Mouse (Mus musculus): ENCODE results near the gene Inka2. TPM values are rescaled to one million over a fixed set of nuclear protein-coding genes. Genes with fewer than 3 reads are reported as not detected.
A peak's percentile ranks its signal among the peaks of the same experiment; 100 is the strongest.

Gene Inka2
- 100 to 1,000 TPM; 109 to 110 TPM for total RNA-seq (2021)

DNA sequence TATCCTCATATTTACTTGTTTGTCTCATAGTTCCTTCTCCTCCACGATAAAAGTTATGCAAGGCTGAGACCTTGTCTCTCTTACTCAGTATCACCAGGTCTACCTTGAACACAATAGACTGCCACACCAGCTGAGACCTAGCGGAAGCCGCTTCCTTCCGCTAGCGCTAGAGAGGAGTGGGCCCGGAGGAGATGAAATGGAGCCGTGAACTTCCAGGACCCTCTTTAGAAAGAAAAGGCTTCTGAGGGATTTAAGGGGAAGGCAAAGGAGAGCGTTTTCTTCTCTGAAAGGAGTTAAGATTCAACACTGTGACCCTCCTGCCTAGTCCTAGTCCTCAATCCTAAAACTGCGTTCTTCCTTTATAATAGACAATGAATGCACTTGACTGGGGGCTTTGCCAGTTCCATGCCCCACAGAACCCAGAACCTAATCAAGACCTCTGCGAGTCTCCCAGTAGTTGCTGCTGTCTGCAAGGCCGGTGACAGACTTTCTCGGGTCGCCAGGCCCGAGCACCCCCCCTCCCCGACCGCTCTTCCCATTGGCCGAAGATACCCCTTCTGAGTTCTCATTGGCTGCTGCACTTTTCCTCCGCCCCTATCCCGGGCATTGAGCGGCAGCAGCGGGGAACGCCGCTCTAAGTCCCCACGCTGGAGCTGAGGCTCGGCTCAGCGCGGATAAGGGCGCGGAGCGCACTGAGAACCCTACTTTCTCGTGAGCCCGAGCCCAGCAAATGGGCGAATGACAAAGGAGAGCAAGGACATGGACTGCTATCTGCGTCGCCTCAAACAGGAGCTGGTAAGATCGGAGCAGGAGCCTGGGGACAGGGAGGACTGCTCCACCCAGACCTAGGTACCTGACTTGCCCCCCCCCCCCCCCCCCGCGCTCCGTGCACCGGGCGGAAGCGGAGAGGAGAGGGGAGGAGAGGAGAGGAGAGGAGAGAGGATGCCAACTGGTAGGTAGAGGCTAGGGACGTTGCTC is at the start of gene Inka2:
TSS of gene Inka2 (plus strand) at position 569 of the 978 bp plus-strand sequence.
- peak; percentile 83 to 92 for DNase-seq (ENCODE audit: low spot score in 2 of 2)
- intact Hi-C loops (cut with DNase I), result loop anchor here (1.0 kb wide), 2 partner anchors 11 to 12 kb away; no protein-coding TSS in a partner anchor

DNA sequence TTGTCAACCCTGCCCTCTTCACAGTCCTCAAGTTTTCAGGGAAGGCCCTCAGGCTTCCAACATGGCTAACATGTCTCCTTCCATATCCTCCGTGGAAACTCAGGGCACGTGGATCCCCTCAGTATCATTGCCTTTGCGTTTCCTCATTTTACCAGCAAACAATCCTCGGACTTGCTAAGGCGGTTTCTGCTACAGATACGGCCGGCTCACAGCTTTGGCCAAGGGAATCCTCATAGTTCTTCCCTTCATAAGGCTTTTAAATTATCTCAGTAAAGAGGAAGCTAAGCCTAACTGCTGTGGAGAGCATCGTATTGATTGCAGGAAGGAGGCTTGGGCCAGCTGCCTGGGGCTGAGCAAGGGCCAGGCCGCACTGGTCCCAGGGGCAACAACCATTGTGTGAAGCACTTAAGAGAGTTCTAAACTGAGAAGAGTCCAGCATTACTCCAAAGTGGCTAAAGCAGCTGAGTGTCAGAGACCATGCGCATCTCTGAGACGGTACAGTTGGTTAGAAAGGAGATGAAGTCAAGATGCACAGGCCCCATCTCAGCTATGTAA is 49.3 kb upstream of the Inka2 start:
- intact Hi-C loops (cut with DNase I), result no loop called here
- DNase-seq (ENCODE audit: low spot score in 2 of 2), result no peak

DNA sequence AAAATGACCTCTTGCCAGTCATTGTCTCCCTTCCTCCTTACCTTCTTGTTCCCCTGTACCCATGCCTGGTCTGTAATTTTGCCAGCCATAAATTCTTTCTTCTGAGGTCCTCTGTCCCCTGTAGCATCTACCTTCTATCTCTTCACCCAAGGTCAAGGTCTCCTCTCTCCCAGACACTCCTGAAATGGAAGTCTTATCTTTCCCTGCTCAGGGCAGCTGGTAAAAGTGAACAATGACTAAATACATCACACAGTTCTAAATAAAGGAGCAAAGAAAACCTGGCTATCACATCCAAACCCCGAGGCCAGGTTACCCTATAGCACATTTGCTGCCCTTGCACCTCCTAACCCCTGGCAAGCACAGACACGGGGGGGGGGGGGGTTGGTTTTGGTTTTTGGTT is 43.9 kb upstream of the Inka2 start:
- intact Hi-C loops (cut with DNase I), result no loop called here
- no peak for DNase-seq (ENCODE audit: low spot score in 2 of 2)

DNA sequence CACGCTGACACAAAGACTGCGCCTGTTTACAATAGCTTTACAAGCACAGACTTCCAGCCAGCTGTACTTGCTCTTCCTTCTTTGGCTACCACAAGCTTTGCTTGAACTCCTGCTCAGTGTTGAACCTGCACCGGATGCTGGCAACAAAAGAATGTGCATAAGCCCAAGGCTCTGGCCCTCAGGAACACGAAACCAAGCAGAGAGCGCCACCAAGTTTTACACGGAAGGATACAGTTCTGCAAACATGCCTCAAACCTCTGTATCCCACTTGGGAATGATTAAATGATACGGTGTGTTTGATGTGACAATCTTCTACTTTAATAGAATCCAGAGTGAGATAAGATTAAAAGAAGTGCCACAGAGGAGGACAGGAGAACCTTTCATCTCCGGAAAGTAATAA is 41.4 kb upstream of the Inka2 start:
- intact Hi-C loops (cut with DNase I), result no loop called here
- no peak for DNase-seq (ENCODE audit: low spot score in 2 of 2)

DNA sequence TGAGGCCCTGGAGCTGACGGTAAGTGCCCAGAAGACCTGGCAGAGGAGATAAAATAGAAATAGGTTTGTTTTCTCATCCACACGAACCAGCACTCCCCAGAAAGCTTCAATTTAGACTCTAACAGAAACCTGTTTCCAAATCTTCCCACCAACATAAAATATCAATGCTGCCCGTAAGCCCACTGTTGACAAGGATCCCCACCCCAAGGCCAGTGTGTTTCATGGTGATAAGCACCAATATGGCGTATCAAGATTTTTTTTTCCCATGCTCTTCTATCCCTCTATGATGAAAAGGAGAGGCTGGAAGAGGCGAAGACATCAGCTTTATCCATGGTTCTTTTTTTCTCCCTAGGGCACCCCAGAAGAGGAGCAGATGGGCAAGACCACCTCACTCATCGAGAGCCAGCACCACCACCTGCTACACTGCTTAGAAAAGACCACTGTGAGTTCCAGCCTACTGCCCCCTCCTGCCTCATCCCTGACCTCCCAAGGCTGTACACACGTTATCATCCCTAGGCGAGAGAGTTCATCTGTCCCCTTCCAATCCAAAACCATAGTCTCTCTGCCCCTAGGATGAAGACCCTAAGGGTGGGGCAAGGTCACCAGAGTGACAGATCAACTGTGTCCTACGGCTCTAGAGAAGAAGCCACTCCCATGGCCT is 39.2 kb upstream of the Inka2 start:
- DNase-seq (ENCODE audit: low spot score in 2 of 2), result no peak
- intact Hi-C loops (cut with DNase I), result loop anchor here (5.0 kb wide), 1 partner anchor 213 kb away; the partner anchor contains the start of gene Kcnd3

DNA sequence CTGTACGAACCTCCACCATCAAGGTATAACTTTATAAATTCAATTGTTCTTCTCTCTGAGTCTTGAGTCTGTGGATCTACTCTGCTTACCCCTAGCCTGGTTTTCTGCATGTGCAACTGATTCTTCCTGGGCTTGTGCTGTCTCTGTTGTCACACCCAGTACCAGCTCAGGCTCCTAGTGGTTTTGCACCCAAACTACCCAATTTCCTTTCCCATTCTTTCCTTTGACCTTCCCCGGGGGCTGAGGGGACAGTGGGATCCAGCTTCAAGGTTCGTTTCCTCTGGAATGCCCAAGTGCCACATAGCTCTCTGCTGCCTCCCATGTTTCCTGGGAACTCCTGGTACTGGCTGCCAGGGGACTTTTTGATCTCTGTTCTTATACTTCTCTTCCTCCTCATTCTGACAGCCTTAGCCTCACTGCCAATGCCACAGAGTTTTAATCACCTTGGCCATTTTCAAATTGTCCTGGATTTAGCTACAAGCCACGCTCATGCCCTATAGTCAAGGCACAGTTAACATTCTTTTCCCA is 37.3 kb upstream of the Inka2 start:
- no peak for DNase-seq (ENCODE audit: low spot score in 2 of 2)
- intact Hi-C loops (cut with DNase I), result loop anchor here (5.0 kb wide), 1 partner anchor 215 kb away; the partner anchor contains the start of gene Kcnd3

DNA sequence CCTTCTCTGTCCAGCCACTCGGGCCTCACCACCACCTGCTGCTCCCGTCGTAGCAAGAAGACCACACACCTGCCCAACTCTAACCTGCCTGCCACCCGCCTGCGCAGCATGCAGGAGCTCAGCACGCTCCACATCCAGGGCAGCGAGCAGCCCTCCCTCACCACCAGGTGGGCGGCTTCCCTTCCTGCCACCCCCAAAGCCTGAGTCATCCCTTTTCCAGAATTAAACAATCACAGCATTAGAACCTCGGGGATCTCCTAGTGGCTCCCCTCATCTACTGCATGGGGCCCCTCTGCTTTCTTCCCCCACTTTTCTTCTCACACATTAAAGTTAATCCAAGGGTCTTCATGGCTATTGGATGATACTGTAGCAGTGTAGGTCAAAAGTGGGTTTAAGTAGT is 36.2 kb upstream of the Inka2 start:
- intact Hi-C loops (cut with DNase I), result loop anchor here (5.0 kb wide), 1 partner anchor 216 kb away; the partner anchor contains the start of gene Kcnd3
- DNase-seq (ENCODE audit: low spot score in 2 of 2), result peak; percentile 16 to 72

DNA sequence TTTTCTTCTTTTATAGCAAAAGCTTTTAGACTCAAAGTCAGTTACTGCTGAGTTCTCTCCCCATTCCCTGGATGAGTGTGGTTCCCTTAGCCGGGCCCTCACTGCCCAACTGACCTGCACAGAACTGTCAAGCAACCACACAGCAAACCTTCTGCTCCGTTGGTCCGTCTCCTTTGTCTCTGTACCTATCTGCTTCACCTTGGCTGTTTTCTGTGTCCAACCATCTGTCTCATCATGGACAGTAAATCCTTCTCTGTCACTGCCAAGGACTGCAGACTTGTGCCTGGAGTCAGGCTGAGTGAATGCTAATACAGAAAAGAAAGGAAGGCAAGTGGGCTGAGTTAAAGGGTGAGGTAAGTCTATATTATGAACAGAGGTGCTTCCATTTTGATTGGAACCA is 34.6 kb upstream of the Inka2 start:
- intact Hi-C loops (cut with DNase I), result loop anchor here (5.0 to 10.0 kb wide), 2 partner anchors 217 to 775 kb away; partner anchors contain the start of gene Kcnd3
- DNase-seq (ENCODE audit: low spot score in 2 of 2), result no peak

DNA sequence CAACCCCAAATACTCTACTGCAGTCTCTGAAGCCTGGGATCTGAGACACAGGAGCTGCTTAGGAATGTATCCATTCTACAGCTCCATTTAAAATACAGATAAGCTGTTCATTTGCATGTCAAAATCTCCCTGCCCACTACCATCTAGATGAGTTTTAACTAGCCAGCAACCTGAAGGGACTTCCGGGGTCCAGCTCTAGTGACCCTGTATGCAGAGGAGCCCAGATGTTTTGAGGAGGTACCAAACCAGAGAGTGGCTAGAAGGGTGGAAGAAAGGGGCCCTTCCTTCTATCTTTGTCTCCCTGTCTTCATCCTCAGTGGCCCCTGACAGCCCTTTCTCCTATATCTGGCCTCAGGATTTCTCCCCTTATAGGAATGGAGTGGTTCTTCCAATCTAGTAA is 33.6 kb upstream of the Inka2 start:
- intact Hi-C loops (cut with DNase I), result loop anchor here (10.0 kb wide), 1 partner anchor 774 kb away; no protein-coding TSS in a partner anchor
- DNase-seq (ENCODE audit: low spot score in 2 of 2), result no peak

DNA sequence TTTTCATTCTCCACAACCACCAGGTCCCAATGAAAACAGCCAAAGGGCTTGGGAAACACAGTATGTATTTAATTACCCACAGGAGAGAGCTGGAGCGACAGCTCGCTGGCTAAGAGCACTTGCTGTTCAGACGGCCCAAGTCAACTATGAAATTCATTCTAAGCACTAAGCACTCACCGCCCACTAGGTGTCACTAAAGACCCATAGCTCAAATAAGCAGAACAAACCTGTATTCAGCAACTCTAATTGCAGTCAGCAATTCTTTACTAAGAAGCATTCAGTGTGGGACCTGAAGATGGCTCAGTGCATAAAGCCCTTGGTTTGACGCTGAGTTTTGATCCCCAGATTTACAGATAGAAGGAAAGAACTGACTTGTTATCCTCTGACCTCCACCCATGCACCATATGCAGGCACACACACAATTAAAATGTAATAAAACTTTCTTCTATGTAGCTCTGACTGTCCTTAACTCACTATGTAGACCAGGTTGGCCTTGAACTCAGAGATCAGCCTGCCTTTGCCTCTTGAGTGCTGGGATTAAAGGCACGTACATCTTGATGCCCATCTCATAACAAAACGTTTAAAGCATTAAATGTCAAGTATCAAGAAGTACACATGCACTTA is 29.7 kb upstream of the Inka2 start:
- intact Hi-C loops (cut with DNase I), result loop anchor here (2.0 to 10.0 kb wide), 2 partner anchors 52 to 770 kb away; no protein-coding TSS in a partner anchor
- peak; percentile 71 to 87 for DNase-seq (ENCODE audit: low spot score in 2 of 2)

DNA sequence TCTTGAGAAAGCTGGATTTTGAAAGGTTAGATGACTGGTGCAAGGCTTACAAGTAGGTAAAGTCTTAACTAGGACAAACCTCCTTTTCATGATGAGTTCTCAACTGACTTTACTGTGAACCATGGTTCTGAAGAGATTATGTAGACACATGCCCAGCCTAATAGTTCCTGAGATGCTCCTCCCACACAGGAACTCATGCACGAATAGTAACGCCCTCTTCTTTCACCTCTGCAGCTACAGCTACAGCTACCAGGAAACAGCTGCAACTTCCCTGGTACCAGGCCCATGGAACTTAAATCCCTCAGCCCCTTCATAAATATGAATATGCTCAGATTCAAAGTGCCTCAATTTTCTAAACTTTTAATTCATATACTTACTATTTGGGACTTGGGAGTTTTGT is 28.5 kb upstream of the Inka2 start:
- intact Hi-C loops (cut with DNase I), result loop anchor here (2.0 to 10.0 kb wide), 2 partner anchors 51 to 769 kb away; no protein-coding TSS in a partner anchor
- no peak for DNase-seq (ENCODE audit: low spot score in 2 of 2)

DNA sequence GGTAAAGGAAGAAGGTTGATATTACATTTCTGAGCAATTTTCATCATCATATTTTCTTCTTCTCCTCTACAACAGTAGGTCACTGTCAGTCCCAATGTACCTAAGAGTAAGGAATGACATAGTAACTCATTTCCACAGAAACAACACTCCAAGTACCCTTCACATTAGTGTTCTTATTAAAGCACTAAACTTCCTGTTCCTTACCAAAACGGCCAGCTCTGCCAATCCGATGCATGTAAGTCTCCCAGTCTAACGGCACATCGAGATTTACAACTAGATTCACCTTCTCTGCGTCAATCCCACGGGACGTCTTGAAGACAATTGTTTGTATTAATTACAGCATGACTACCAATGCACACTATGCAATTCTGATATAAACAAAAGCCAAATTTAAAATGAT is 24.1 kb upstream of the Inka2 start:
- no peak for DNase-seq (ENCODE audit: low spot score in 2 of 2)
- intact Hi-C loops (cut with DNase I), result no loop called here

DNA sequence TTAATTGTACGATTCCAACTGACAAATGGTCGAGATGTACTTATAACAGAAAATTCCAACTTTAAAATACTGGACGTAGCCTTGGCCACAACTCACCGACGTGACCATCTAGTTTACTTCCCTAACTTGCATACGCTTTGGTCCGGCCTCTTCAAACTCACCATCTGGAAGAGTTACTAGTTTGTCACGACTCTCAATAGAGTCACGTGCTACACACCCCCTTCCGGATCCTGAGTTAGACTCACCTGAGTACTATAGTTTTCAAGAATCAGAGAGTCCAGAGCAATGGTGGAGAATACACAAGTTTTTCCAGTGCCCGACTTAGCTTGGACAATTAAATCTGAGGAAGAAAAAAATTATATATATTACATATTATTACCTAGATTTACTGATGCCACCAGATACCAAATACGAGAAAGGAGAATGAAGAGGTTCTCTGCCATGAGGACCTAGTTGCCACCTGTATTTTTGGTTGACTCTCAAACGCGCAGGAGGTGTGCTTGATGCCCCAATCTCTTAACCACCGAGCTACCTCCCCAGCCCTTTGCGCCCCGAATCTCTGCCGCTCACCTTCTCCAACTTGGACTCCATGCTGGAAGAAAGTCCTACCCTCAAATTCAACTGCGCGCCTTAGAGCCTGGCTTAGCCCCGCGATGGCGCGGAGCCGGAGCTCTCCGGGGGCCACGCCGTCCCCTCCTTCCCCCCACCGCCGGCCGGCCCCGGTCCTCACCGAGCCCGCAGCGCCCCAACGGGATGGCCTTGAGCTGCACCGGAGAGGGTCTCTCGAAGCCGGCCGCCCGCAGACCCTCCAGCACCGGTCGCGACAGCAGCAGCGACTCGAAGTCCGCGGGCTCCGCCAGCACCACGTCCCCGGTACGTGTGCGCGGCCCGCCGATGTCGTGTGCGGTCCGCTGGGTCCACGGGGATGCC is 17.7 kb upstream of the Inka2 start:
- intact Hi-C loops (cut with DNase I), result loop anchor here (2.0 to 5.0 kb wide), 4 partner anchors 32 to 272 kb away; partner anchors contain the start of gene Wdr77
- DNase-seq (ENCODE audit: low spot score in 2 of 2), result no peak

DNA sequence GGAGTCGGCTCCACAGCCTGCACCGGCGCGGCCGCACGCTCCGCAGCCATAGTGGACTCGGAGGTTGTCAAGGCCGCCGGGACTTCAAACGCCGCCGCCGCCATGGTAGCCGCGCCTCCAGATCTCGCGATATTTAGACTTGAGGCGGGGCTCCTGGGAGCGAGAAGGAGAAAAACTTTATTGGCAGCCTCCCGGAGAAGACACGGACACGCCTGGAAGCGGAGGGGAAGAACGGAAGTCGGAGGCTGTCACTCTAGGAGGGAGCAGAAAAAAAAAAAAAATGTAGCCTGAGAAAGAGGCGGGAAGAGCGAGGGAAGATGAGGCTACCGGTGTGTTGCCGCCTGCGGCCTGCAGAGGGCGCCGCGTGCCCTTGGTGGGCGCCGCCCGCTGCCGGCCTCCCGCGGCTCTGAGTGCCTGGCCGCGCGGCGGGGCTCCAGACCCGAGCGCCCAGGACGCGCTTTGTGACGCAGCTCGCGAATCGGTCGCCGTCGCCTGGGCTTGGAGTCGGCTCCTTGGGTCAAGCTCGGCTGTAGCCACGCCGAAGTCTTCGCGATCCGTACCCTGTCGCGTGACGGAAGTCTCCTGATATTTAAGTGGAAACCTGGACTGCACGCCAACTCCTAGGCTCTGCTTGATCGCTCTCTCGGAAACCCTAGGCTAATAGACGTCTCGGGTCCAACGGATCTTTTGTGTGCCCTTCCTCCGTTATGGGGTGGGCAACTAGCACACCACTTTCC is 16.9 kb upstream of the Inka2 start, which contains the start of gene Ddx20:
TSS of gene Ddx20 (minus strand) at position 251 of the 737 bp plus-strand sequence.
- DNase-seq (ENCODE audit: low spot score in 2 of 2), result peak; percentile 94 to 98

DNA sequence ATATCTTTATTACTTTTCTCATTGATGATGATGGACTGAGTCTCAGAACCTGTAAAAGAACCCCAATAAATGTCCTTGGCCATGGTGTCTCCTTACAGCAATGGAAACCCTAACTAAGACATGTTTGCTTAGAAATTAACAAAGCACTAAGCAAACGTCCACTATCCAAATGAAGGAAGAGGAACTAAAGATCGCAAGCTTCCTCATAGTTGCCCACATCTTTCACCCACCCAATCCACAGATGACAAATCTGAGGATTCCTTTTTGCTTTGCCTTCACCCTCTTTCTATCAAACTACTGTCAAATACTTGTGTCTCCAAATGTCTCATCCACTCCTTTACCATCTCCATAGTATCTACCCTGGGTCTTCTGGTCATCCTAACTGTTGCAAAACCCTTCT is 15.9 kb upstream of the Inka2 start:
- DNase-seq (ENCODE audit: low spot score in 2 of 2), result no peak
- intact Hi-C loops (cut with DNase I), result loop anchor here (5.0 kb wide), 1 partner anchor 209 kb away; no protein-coding TSS in a partner anchor

More for the DNA sequence above, 16.9 kb upstream of the Inka2 start, which contains the start of gene Ddx20:
- intact Hi-C loops (cut with DNase I), result loop anchor here (2.0 to 5.0 kb wide), 4 partner anchors 31 to 271 kb away; partner anchors contain the start of gene Wdr77

DNA sequence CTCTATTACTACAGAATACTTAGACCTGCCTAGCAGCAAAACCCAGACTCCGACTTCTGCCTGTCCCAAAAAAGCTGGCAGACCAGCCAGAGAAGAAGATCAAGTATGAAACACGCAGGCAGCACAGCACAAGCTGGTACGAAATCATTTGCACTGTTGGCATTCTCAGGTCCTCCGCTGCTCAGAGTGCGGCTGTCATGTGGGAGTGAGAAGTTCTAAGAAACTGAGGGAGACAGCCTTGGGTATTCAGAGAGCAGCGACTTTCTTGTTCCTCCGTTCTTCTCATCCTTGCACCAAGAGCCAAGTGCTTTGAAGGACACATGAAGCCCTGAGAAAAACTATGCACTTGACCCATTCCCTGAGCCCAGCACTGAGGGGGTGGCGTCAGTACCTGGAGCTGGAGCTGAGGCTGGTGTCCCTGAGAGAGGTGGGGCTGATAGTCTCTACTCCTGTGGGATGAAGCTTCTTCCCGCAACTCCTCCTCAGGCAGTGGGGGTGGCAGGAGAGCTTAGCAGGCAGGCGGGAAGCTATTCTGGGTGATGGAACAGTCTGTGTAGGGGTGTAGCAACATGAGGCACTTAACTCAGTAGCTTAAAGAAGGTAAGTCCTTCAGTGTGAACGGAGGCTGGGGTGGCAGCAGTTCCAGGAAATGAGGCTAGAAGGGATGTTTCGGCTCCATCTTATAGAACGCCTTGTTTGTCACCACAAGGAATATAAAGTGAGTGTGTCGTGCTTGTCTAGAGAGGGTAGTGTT is 10.9 kb upstream of the Inka2 start:
- DNase-seq (ENCODE audit: low spot score in 2 of 2), result peak; percentile 81 to 98
- intact Hi-C loops (cut with DNase I), result loop anchor here (1.0 kb wide), 1 partner anchor 12 kb away; no protein-coding TSS in a partner anchor

Measured in left cerebral cortex, postnatal 25 days (tissue).